Mouse (Mus musculus) MEL (cell line): ENCODE measurements around the gene Lemd1. TPM values are rescaled to one million over a fixed set of nuclear protein-coding genes. Genes with fewer than 3 reads are reported as not detected.

ENCODE experiments used
- DNase-seq: peaks from one replicate; pipeline ENCODE4 v3.0.0; 2011; ENCODE audit warnings: low read depth, low spot score
- H3K27ac ChIP-seq: 2 replicates; pipeline ENCODE4 v1.5.1; 2012; ENCODE audit warnings: low read depth, mild to moderate bottlenecking, control low read depth, low read length, moderate library complexity; ENCODE audit not compliant: control insufficient read depth
- H3K27me3 ChIP-seq, 2 experiments: fragments of 150-350 bp in 1 of 2; sonication (generic) in 1 of 2; 2 replicates each; pipeline ENCODE4 v1.6.1; 2012; ENCODE audit warnings: low read length in 2 of 2, mild to moderate bottlenecking in 2 of 2, improper control_type of control experiment in 1 of 2, moderate library complexity in 1 of 2; ENCODE audit not compliant: insufficient read depth in 2 of 2, control insufficient read depth in 1 of 2
- H3K36me3 ChIP-seq, 2 experiments: 2 replicates each; pipeline ENCODE4 v1.6.1; 2012 to 2014; ENCODE audit warnings: low read length in 2 of 2, improper control_type of control experiment in 1 of 2, inconsistent platforms in 1 of 2, mild to moderate bottlenecking in 1 of 2; ENCODE audit not compliant: insufficient read depth in 2 of 2, control insufficient read depth in 1 of 2
- H3K4me1 ChIP-seq, 2 experiments: fragments of 150-350 bp in 1 of 2; sonication (generic) in 1 of 2; 2 replicates each; pipeline ENCODE4 v1.6.1; 2012; ENCODE audit warnings: low read length in 2 of 2, improper control_type of control experiment in 1 of 2, mild to moderate bottlenecking in 1 of 2; ENCODE audit not compliant: insufficient read depth in 2 of 2, control insufficient read depth in 1 of 2
- H3K4me3 ChIP-seq, 2 experiments: fragments of 150-350 bp in 1 of 2; sonication (generic) in 1 of 2; 2 replicates each; pipeline ENCODE4 v1.5.1; 2012; ENCODE audit warnings: low read depth in 2 of 2, low read length in 2 of 2, mild to moderate bottlenecking in 2 of 2, moderate library complexity in 2 of 2, control low read depth in 1 of 2, improper control_type of control experiment in 1 of 2; ENCODE audit not compliant: control insufficient read depth in 1 of 2, insufficient read depth in 1 of 2
- H3K79me2 ChIP-seq: 2 replicates; pipeline ENCODE4 v1.6.1; 2012; ENCODE audit warnings: mild to moderate bottlenecking, low read length, moderate library complexity; ENCODE audit not compliant: control insufficient read depth, poor library complexity, insufficient read depth
- H3K9ac ChIP-seq: 2 replicates; pipeline ENCODE4 v1.6.1; 2012; ENCODE audit warnings: low read depth, mild to moderate bottlenecking, control low read depth, low read length, moderate library complexity; ENCODE audit not compliant: control insufficient read depth, poor library complexity, severe bottlenecking
- H3K9me3 ChIP-seq: fragments of 150-350 bp; sonication (generic); replicated peaks from 2 replicates; pipeline ENCODE4 v1.6.1; 2012; ENCODE audit warnings: mild to moderate bottlenecking, low read length, improper control_type of control experiment, moderate library complexity; ENCODE audit not compliant: insufficient read depth
- CHD1 ChIP-seq: IDR thresholded peaks from 2 replicates; pipeline ENCODE4 v1.6.1; 2012; ENCODE audit warnings: low read depth, mild to moderate bottlenecking, inconsistent platforms, low read length, improper control_type of control experiment
- CHD2 ChIP-seq: IDR thresholded peaks from 2 replicates; pipeline ENCODE4 v1.6.1; 2011; ENCODE audit warnings: low read length, improper control_type of control experiment
- EP300 ChIP-seq, 2 experiments: IDR thresholded peaks; 2 replicates each; pipeline ENCODE4 v1.6.1; 2011; ENCODE audit warnings: improper control_type of control experiment in 2 of 2, low read length in 2 of 2, low read depth in 1 of 2, mild to moderate bottlenecking in 1 of 2
- ETS1 ChIP-seq: IDR thresholded peaks from 2 replicates; pipeline ENCODE4 v1.6.1; 2012; ENCODE audit warnings: low read depth, mild to moderate bottlenecking, inconsistent platforms, low read length, improper control_type of control experiment, moderate library complexity
- GABPA ChIP-seq: IDR thresholded peaks from 2 replicates; pipeline ENCODE4 v1.6.1; 2012; ENCODE audit warnings: low read depth, mild to moderate bottlenecking, inconsistent platforms, low read length, improper control_type of control experiment, moderate library complexity
- GATA1 ChIP-seq: IDR thresholded peaks from 2 replicates; pipeline ENCODE4 v1.6.1; 2011; ENCODE audit warnings: low read depth, low read length, improper control_type of control experiment
- HCFC1 ChIP-seq: IDR thresholded peaks from 2 replicates; pipeline ENCODE4 v1.6.1; 2012; ENCODE audit warnings: low read depth, mild to moderate bottlenecking, inconsistent platforms, low read length, improper control_type of control experiment, moderate library complexity
- KAT2A ChIP-seq: conservative IDR thresholded peaks from 2 replicates; pipeline ENCODE4 v1.6.1; 2012; ENCODE audit warnings: low read depth, low read length, improper control_type of control experiment, inconsistent platforms
- MAFK ChIP-seq: IDR thresholded peaks from 2 replicates; pipeline ENCODE4 v1.6.1; 2011; ENCODE audit warnings: low read depth, mild to moderate bottlenecking, low read length, improper control_type of control experiment, borderline replicate concordance
- MAX ChIP-seq: IDR thresholded peaks from 2 replicates; pipeline ENCODE4 v1.6.1; 2011; ENCODE audit warnings: low read length, improper control_type of control experiment
- MAZ ChIP-seq: IDR thresholded peaks from 2 replicates; pipeline ENCODE4 v1.6.1; 2012; ENCODE audit warnings: low read depth, mild to moderate bottlenecking, inconsistent platforms, low read length, improper control_type of control experiment
- MEF2A ChIP-seq: IDR thresholded peaks from 2 replicates; pipeline ENCODE4 v1.6.1; 2014; ENCODE audit warnings: low read depth, mild to moderate bottlenecking, inconsistent platforms, low read length, improper control_type of control experiment; ENCODE audit not compliant: poor library complexity, insufficient replicate concordance, severe bottlenecking; ENCODE audit errors: extremely low read depth
- MYB ChIP-seq: IDR thresholded peaks from 2 replicates; pipeline ENCODE4 v1.6.1; 2011; ENCODE audit warnings: mild to moderate bottlenecking, low read depth, low read length, improper control_type of control experiment
- MYC ChIP-seq: IDR thresholded peaks from 2 replicates; pipeline ENCODE4 v1.6.1; 2011; ENCODE audit warnings: low read depth, mild to moderate bottlenecking, low read length, improper control_type of control experiment, moderate library complexity
- NELFE ChIP-seq: IDR thresholded peaks from 2 replicates; pipeline ENCODE4 v1.6.1; 2011; ENCODE audit warnings: low read depth, low read length, improper control_type of control experiment
- NRF1 ChIP-seq: IDR thresholded peaks from 2 replicates; pipeline ENCODE4 v1.6.1; 2014; ENCODE audit warnings: low read depth, mild to moderate bottlenecking, inconsistent platforms, low read length, improper control_type of control experiment, moderate library complexity; ENCODE audit not compliant: poor library complexity, insufficient read depth, severe bottlenecking
- POLR2A ChIP-seq, 2 experiments: IDR thresholded peaks; 2 replicates each; pipeline ENCODE4 v1.6.1; 2011 to 2012; ENCODE audit warnings: low read length in 2 of 2, mild to moderate bottlenecking in 2 of 2, control low read depth in 1 of 2, improper control_type of control experiment in 1 of 2, low read depth in 1 of 2, moderate library complexity in 1 of 2; ENCODE audit not compliant: control insufficient read depth in 1 of 2, insufficient read depth in 1 of 2, poor library complexity in 1 of 2
- POLR2AphosphoS2 ChIP-seq: IDR thresholded peaks from 2 replicates; pipeline ENCODE4 v1.6.1; 2011; ENCODE audit warnings: low read length, improper control_type of control experiment
- POLR2AphosphoS5 ChIP-seq: IDR thresholded peaks from 2 replicates; pipeline ENCODE4 v1.6.1; 2012; ENCODE audit warnings: low read depth, borderline replicate concordance, mild to moderate bottlenecking, inconsistent platforms, low read length, moderate library complexity, mixed read lengths
- RAD21 ChIP-seq: IDR thresholded peaks from 2 replicates; pipeline ENCODE4 v1.6.1; 2011; ENCODE audit warnings: mild to moderate bottlenecking, low read depth, low read length, improper control_type of control experiment
- RCOR1 ChIP-seq: IDR thresholded peaks from 2 replicates; pipeline ENCODE4 v1.6.1; 2012; ENCODE audit warnings: low read depth, mild to moderate bottlenecking, inconsistent platforms, low read length, improper control_type of control experiment
- SIN3A ChIP-seq: IDR thresholded peaks from 2 replicates; pipeline ENCODE4 v1.6.1; 2012; ENCODE audit warnings: low read length, improper control_type of control experiment, inconsistent platforms
- TBP ChIP-seq: IDR thresholded peaks from 2 replicates; pipeline ENCODE4 v1.8.0; 2011; ENCODE audit warnings: low read depth, low read length, improper control_type of control experiment
- TCF12 ChIP-seq: IDR thresholded peaks from 2 replicates; pipeline ENCODE4 v1.6.1; 2014; ENCODE audit warnings: low read depth, mild to moderate bottlenecking, inconsistent platforms, low read length, improper control_type of control experiment, moderate library complexity
- UBTF ChIP-seq: IDR thresholded peaks from 2 replicates; pipeline ENCODE4 v1.6.1; 2012; ENCODE audit warnings: low read depth, mild to moderate bottlenecking, inconsistent platforms, low read length, improper control_type of control experiment, moderate library complexity, borderline replicate concordance; ENCODE audit not compliant: insufficient read depth
- ZC3H11A ChIP-seq: IDR thresholded peaks from 2 replicates; pipeline ENCODE4 v1.6.1; 2012; ENCODE audit warnings: low read depth, mild to moderate bottlenecking, inconsistent platforms, low read length, improper control_type of control experiment
- ZNF384 ChIP-seq: IDR thresholded peaks from 2 replicates; pipeline ENCODE4 v1.6.1; 2012; ENCODE audit warnings: low read depth, mild to moderate bottlenecking, inconsistent platforms, low read length, improper control_type of control experiment
- polyA plus RNA-seq, 2 experiments: library from polyadenylated mRNA; stranded (reverse) in 1 of 2; unstranded in 1 of 2; fragments of >175 nt in 1 of 2; fragments of >200 nt in 1 of 2; gene quantifications; 2 replicates each; pipeline versions ENCODE4 v1.2.1 to v1.2.4; 2012; ENCODE audit warnings: low replicate concordance in 2 of 2, low read depth in 1 of 2; ENCODE audit not compliant: insufficient read length in 2 of 2, insufficient read depth in 1 of 2, missing spikeins in 1 of 2
- total RNA-seq: library from RNA; depleted of rRNA; stranded (reverse); fragments of 300-350 nt; gene quantifications from 2 replicates; pipeline ENCODE4 v1.2.3, GENCODE M21; 2012

Gene Lemd1
- total and polyA plus RNA-seq, 3 experiments: not detected

- Histone ChIP-seq H3K79me2 (no peaks in the 10 kb centered on the region), H3K9ac (peak overlapping the region; percentile 26), H3K36me3 (no peaks in the 10 kb centered on the region; a peak in 1 of 4 replicates), H3K27me3 (peaks cover 11 to 18% of the 10 kb centered on the region in 2 experiments), H3K4me1 (peaks cover 0 to 7% of the 10 kb centered on the region in 2 experiments; a peak in 1 of 4 replicates), H3K4me3 (peak overlapping the region; percentile 46 to 56), H3K9me3 (no peaks in the 10 kb centered on the region), H3K27ac (no peak overlapping the region)
- peak; percentile 63 for DNase-seq
- TF ChIP-seq MAZ: peak; percentile 48; the same call in 1 of the 2 replicates
- TF ChIP-seq GABPA: no peak
These were observed 23.0 kb upstream of the Lemd1 start for GRCm38 (mm10) chr1:132168115-132168767.

GRCm38 (mm10) chr1:132170698-132171097 lies 20.5 kb upstream of the Lemd1 start:
- H3K27me3 ChIP-seq: peaks cover 17 to 26% of the 10 kb centered on the region in 2 experiments

GRCm38 (mm10) chr1:132171619-132172018 lies 19.6 kb upstream of the Lemd1 start:
- Histone ChIP-seq H3K27me3 (peaks cover 17 to 32% of the 10 kb centered on the region in 2 experiments), H3K9me3 (no peaks in the 10 kb centered on the region), H3K9ac (no peak overlapping the region), H3K4me1 (peaks cover 0 to 7% of the 10 kb centered on the region in 2 experiments; a peak in 1 of 4 replicates), H3K79me2 (no peaks in the 10 kb centered on the region), H3K27ac (no peak overlapping the region), H3K4me3 (no peak overlapping the region), H3K36me3 (no peaks in the 10 kb centered on the region; a peak in 1 of 4 replicates)
- DNase-seq: no peak
- TF ChIP-seq TBP (no peak), EP300 (IDR thresholded peaks at IDR 0.05; ENCODE audit: low read depth in 1 of 2, low read length in 2 of 2) (no peak), MAX (no peak), POLR2A (IDR thresholded peaks at IDR 0.05; ENCODE audit: control insufficient read depth in 1 of 2, insufficient read depth in 1 of 2, low read depth in 1 of 2, low read length in 2 of 2, poor library complexity in 1 of 2) (no peak), HCFC1 (no peak), GABPA (no peak), ETS1 (no peak), GATA1 (no peak), MAFK (no peak), RAD21 (no peak), CHD2 (no peak), KAT2A (no peak), ZC3H11A (no peak), NRF1 (no peak), ZNF384 (no peak), RCOR1 (no peak), MYC (no peak), UBTF (no peak)

More at GRCm38 (mm10) chr1:132170698-132171097, 20.5 kb upstream of the Lemd1 start:
- Histone ChIP-seq H3K4me3 (no peak overlapping the region), H3K36me3 (no peaks in the 10 kb centered on the region; a peak in 1 of 4 replicates), H3K9me3 (no peaks in the 10 kb centered on the region), H3K4me1 (peaks cover 0 to 7% of the 10 kb centered on the region in 2 experiments; a peak in 1 of 4 replicates)
- TF ChIP-seq GABPA (no peak), ETS1 (no peak), MYB (no peak), MAFK (no peak), MEF2A (no peak), TCF12 (no peak), CHD1 (no peak), MAX (no peak), SIN3A (no peak), NELFE (no peak), UBTF (no peak), MAZ (no peak), KAT2A (no peak), HCFC1 (no peak), POLR2AphosphoS2 (no peak), POLR2AphosphoS5 (no peak)
- TF ChIP-seq, all 39 proteins: peak for 0
- Histone ChIP-seq H3K9ac (no peak overlapping the region), H3K27ac (no peak overlapping the region), H3K79me2 (no peaks in the 10 kb centered on the region)
- no peak for DNase-seq
